Mouse (Mus musculus) adrenal gland, adult 2 months (tissue): ENCODE results near the gene Resf1. TPM values are rescaled to one million over a fixed set of nuclear protein-coding genes. Genes with fewer than 3 reads are reported as not detected.
"Not testable (repeated sequence)": the region's sequence is repeated elsewhere in the genome, so short reads cannot be mapped to it uniquely, and the experiment has no call there.

Source experiments
- DNase-seq: peaks from one replicate; pipeline ENCODE4 v3.0.0; 2021
- polyA plus RNA-seq: library from polyadenylated mRNA; depleted of rRNA; stranded (reverse); fragments of >200 nt; gene quantifications from 2 replicates; pipeline ENCODE4 v1.2.3, GENCODE M21; 2012; rRNA removed
- total RNA-seq, 2 experiments: library from RNA; stranded (reverse); gene quantifications; 2 replicates each; pipeline ENCODE4 v1.2.3; 2021

Resf1 gene
- total and polyA plus RNA-seq, 3 experiments: 11.3 to 38.7 (median 22.6) TPM

DNA sequence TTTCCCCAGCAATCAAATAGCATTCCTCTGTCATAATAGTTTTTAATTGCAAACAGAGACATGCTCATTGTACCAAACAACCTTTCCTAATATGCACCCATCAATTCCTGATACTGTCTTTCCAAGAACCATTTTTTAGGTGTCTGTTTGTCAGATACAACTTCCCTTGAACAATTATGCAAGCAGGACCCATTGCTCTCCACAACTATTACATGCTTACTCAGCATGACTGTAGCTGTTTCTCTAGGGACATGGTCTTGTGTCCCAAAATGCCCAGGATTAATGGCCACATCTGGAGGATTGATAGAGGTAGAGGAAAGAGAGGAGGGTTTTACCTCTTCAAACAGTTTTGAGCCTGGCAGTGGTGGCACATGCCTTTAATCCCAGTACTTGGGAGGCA is 35.2 kb downstream of the Resf1 start:
- no peak for DNase-seq

DNA sequence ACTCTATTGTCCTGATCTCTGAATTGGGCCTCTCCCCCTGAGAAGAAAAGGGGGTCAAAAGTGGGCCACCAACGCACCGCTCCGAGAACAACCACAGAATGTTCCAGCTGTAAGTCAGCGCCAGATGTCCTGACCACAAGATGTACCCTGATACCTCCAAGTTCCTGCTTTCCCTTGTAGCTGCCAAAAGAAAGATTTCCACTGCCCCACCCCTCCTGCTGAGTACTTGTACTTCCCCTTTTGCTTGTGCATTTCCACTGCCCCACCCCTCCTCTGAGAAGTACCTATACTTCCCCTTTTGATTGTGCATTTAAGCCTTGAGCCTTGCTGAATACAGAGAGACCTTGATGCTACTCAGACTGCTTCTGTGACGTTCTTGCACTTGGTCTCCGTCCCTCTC is 39.0 kb downstream of the Resf1 start:
- DNase-seq: not testable (repeated sequence)

DNA sequence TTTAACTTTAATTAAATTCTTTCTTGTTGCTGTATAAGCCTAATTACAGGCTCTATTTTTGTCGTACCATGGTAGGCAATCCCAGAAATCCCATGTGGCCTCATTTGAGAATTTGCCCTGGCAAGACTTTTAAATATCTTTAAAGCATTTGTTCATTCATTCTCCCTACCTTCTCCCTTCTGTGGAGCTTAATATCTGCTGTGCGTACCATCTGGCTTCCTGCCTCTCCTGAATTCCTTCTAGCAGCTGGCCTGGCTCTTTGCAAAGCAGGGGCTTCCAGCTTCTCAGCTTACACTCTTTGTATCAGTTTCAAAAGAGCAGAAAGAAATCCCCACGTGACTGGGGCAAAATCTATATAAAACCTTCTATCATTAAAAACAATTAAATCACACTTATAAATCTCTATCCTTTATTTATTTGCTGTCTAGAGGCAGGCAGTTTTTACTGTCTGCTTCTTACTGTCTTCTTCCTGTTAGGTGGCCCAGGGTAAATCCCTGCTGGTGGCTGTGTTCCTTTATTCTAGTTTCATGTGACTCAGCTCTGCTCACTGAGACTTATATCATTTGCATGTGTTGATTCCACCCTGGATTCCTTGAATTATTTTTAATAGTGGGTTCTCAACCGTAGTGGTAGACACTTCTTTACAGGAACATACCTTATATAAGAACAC is 45.7 kb downstream of the Resf1 start:
- DNase-seq: no peak

DNA sequence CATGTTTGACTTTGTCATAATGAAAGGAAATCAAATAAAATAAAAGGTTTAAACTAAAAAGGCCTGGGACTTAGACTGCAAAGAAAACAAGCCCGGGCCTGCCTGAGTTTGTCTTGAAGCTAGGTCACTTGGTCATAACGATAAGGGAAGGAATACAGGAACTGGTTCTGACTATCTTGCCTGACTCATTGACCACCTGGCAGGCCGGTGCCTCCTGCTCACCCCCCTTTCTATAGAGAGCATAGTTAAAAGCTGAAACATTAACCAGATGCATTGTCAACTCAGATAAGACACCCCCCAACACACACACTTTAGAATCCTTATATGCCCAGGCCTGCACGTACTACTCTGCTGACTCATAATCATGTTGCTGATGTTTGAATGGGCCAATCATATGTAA is 46.6 kb downstream of the Resf1 start:
- not testable (repeated sequence) for DNase-seq

DNA sequence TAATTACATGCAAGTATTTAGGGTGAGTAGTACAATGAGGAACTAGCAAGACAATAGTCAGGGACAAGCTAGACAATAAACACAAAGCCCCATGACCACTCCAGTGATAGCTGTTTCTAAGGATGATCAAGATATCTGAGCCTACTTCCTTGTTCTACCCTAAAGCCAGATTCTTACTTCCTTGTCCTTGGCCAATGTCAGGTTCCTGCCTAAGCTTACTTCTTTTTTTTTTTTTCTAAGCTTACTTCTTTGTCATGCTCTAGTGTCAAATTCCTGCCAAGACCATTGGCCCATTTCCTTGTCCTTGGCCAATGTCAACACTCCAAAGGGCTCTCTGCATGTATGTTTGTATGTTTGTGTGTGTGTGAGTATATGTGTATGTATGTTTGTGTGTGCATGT is 47.9 kb downstream of the Resf1 start:
- no peak for DNase-seq

DNA sequence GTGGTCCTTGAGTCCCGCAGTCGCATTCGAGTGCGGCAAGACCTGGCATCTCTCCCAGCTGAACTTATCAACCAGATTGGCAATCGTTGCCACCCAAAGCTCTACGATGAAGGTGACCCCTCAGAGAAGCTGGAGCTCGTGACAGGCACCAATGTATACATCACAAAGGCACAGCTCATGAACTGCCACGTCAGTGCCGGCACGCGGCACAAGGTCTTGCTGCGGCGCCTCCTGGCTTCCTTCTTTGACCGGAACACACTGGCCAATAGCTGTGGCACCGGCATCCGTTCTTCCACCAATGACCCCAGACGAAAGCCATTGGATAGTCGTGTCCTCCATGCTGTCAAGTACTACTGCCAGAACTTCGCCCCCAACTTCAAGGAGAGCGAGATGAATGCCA is 53.3 kb downstream of the Resf1 start:
- not testable (repeated sequence) for DNase-seq

DNA sequence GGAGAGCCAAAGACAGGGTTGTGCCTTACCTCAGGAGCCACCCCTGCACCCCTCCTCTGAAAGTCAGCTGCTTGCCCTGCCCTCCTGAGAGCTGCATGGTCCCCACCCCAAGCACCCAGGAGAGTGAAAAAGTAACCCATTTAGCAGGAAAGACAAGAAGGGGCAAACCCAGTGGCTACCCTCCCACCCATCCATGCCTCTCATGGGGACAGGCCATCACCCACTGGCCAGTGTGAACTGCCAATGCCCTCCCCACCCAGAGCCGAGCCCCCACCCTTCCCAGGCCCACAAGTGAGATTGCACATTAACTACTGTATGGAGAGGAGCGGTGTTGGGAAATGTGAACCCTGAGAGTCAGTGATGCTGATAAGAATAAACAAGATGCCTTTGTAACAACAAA is 56.8 kb downstream of the Resf1 start:
- DNase-seq: not testable (repeated sequence)

DNA sequence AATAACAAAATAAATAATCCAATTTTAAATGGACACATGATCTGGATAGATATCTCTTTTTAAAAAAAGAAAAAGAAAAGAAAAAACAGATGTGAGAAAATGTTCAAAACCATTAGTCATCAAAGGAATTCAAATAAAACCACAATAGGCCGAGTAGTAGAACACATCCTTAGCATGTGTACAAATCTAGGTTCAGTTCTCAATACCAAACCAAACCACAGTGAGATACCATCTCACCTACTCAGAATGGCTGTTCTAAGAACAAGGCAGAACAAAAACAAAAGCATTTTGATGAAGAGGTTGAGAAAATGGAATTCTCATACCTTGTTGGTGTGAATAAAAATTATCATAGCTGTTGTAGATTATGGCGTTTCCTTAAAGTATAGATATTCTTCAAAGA is 57.2 kb downstream of the Resf1 start:
- DNase-seq: no peak

DNA sequence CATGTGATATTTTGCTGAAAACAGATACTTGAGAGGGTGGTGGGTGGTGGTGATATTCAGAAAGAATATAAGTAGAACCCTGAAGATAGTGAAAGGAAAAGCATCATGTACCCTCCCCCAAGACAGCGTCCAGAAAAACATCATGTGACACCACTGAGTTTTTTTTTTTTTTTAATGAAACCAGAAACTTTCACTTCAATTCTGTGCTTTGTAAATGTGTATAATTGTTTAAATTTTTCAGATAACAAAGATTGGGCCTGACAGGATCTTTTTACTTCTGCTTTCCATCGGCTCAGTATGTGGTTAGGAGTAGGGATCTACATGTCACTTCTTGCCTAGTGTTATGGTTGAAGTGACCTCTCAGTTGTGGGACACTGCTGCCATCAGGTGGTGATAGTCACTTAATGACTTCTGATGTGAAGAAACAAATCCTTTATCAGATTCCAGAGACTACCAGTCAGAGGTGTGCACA is 65.8 kb downstream of the Resf1 start:
- peak; percentile 75 for DNase-seq

DNA sequence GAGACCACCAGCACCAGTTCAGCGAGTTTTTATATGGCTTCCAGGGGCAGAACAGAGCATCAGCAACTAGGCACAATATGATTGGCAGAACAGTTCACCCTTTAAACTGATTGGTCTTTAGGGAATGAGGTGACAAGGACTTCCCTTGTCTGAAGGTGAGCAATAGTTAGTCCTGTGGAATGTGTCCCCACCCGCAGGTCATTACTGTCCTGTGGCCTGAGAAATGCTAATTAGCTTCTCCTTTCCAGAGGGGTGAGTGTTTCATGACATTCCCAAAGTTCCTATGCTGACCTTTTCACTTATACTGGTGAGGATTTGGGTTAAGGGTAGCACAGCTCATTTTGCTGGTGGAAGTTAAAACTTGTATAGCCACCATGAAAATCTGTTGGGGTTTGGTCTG is 74.3 kb downstream of the Resf1 start:
- DNase-seq: no peak

Other genes starting within 250 kb of the Resf1 start
- 10 to 100 TPM; 13.0 to 14.3 TPM for gene Dennd5b, start 207.7 kb upstream of the Resf1 start, total RNA-seq
- 6.9 and 9.6 TPM in 2 replicates for gene Dennd5b, start 207.7 kb upstream of the Resf1 start, polyA plus RNA-seq
- gene Gm10203, start 179.2 kb upstream of the Resf1 start, total RNA-seq: not detected
- gene Gm10203, start 179.2 kb upstream of the Resf1 start, polyA plus RNA-seq: not detected in 2 replicates
- 10 to 100 TPM; 15.2 to 38.4 TPM for gene Etfbkmt, start 169.6 kb upstream of the Resf1 start, total RNA-seq
- gene Etfbkmt, start 169.6 kb upstream of the Resf1 start, polyA plus RNA-seq: 1.8 and 3.4 TPM in 2 replicates
- gene Amn1, start 120.7 kb upstream of the Resf1 start, total RNA-seq: 10 to 100 TPM; 22.1 to 23.0 TPM
- 9.1 and 9.2 TPM in 2 replicates for gene Amn1, start 120.7 kb upstream of the Resf1 start, polyA plus RNA-seq
- gene Bicd1, start 99.5 kb downstream of the Resf1 start, total RNA-seq: 1 to 10 TPM; 4.4 to 5.3 TPM
- gene Bicd1, start 99.5 kb downstream of the Resf1 start, polyA plus RNA-seq: 0.94 TPM in 2 replicates